Mouse (Mus musculus) heart, postnatal 4 days (tissue): ENCODE measurements around the gene Atox1. TPM values are rescaled to one million over a fixed set of nuclear protein-coding genes. Genes with fewer than 3 reads are reported as not detected.
A peak's percentile ranks its signal among the peaks of the same experiment; 100 is the strongest.

Experiments used
- DNase-seq: peaks from one replicate; pipeline ENCODE4 v3.0.0; 2021
- total RNA-seq, 2 experiments: library from RNA; stranded (reverse); gene quantifications; 2 replicates each; pipeline ENCODE4 v1.2.3; 2021

The Atox1 gene
- 100 to 1,000 TPM; 146 to 150 TPM for total RNA-seq

GRCm38 (mm10) chr11:55461019-55461645, at the start of gene Atox1:
TSS of gene Atox1 (minus strand) at chr11:55461239.
- DNase-seq = peak; percentile 95

GRCm38 (mm10) chr11:55505485-55505884, 44.4 kb upstream of the Atox1 start:
- DNase-seq = no peak

GRCm38 (mm10) chr11:55502886-55503285, 41.8 kb upstream of the Atox1 start:
- DNase-seq = no peak

- DNase-seq = no peak
Measured at GRCm38 (mm10) chr11:55501955-55502531, 41.0 kb upstream of the Atox1 start.

DNA sequence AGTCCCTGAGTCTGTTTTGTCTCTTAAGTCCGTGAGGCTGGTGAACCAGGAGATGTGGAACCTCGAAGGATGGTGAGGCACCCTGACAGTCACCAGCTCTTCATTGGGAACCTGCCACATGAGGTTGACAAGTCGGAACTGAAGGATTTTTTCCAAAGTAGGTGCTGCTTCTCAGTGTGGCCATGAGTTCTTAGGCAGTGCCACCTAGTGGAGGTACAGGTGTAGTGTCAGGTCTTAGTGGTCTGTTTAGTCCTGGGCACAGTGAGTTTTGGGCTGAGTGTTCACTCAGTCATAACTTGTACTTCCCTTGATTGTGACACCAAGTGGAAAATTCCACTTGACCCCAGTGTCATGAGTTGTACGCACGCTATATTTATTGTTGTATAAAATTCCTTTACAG, 36.8 kb upstream of the Atox1 start:
- peak; percentile 53 for DNase-seq

GRCm38 (mm10) chr11:55496158-55496557, 35.1 kb upstream of the Atox1 start:
- DNase-seq = no peak

- no peak for DNase-seq
Measured at GRCm38 (mm10) chr11:55485443-55485842, 24.4 kb upstream of the Atox1 start.

GRCm38 (mm10) chr11:55473219-55473618, 12.2 kb upstream of the Atox1 start:
- no peak for DNase-seq

DNA sequence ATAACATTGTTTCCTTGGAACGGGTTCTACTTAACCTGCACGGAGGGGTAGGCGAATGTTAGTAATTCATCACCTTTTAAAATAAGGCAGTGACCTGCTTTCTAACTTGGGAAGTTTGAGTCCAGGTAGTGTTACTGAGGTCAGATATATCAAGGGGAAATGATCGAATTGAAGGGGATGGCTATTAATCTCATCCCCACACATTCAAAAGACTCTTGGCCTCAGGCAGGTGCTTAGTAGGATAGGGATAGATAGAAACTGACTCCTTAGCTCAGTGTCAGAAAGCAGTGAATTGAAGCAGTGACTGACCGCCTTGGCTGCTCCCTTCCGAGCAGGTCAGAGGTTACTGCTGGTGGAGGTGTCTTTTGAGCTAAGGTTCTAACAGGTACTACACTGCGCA, 10.4 kb upstream of the Atox1 start:
- DNase-seq = no peak

GRCm38 (mm10) chr11:55470761-55471160, 9.7 kb upstream of the Atox1 start:
- DNase-seq = no peak

- DNase-seq = no peak
Measured at GRCm38 (mm10) chr11:55469923-55470691, 9.1 kb upstream of the Atox1 start.

- peak; percentile 99 for DNase-seq
Measured at GRCm38 (mm10) chr11:55469048-55469843, 8.2 kb upstream of the Atox1 start, which contains the start of gene G3bp1. TSS of gene G3bp1 (plus strand) at chr11:55469685.

- DNase-seq = peak; percentile 57
Measured at GRCm38 (mm10) chr11:55468611-55469047, 7.6 kb upstream of the Atox1 start.

DNA sequence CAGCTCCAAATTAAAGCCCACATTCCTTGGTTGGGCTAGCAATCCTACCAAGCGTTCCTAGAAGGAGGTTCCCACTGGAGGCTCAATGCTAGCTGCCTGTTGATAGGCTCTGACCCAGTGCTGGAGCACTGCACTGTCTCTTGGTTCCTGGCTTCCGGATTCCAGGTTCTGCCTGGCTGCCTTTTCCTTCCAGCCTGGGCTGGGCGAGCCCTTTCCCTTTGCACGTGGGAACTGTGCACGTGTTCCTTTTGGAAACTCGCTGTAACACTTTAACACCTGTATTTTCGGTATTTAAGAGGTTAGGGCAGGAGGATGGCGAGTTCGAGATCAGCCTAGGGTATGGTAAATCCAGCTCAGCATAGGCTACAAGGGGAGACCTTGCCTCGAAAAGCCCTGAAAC, 7.0 kb upstream of the Atox1 start:
- peak; percentile 41 for DNase-seq

GRCm38 (mm10) chr11:55465177-55465576, 4.1 kb upstream of the Atox1 start:
- no peak for DNase-seq

GRCm38 (mm10) chr11:55464707-55465106, 3.7 kb upstream of the Atox1 start:
- DNase-seq = no peak

DNA sequence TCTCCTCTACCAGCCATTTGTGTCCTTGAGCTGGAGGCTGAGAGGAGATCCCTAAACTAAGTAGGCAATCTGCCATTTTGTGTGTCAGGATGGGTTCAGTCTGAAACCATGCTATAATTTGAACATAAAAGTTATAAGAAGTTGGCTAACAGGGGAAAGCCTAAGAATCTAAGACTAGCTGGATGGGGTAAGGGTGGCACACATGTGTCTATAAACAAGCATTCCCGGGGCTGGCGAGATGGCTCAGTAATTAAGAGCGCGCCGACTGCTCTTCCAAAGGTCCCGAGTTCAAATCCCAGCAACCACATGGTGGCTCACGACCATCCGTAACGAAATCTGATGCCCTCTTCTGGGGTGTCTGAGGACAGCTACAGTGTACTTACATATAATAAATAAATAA, 1.1 kb upstream of the Atox1 start:
- no peak for DNase-seq

- DNase-seq = peak; percentile 26
Measured at GRCm38 (mm10) chr11:55460559-55461018, 450 bp downstream of the Atox1 start.

- no peak for DNase-seq
Measured at GRCm38 (mm10) chr11:55459850-55460558, 1.0 kb downstream of the Atox1 start.

DNA sequence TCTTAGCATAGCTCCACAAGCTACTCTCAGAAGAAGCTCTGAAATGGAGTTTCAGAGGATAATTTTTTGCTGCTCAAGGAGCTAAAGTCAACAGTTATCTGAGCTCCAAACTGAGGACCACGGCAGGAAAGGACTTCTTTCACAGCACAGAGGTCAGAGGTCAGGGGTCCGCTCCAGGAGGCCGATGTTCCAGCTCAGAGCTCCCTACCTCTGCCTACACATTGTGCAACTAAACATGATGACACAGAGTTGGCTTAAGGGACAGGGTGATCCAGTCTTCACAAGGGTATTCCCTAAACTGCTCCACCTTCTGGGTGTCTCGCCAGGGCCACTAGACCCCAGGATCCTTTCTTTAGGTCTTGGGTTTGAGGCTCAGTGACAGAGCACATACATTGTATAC, 2.5 kb downstream of the Atox1 start:
- DNase-seq = no peak

- no peak for DNase-seq
Measured at GRCm38 (mm10) chr11:55455166-55455565, 5.9 kb downstream of the Atox1 start.

GRCm38 (mm10) chr11:55453640-55454039, 7.4 kb downstream of the Atox1 start:
- peak; percentile 33 for DNase-seq
